Mouse (Mus musculus): Measurements from ENCODE around the gene Hs2st1. TPM values are rescaled to one million over a fixed set of nuclear protein-coding genes. Genes with fewer than 3 reads are reported as not detected.
A peak's percentile ranks its signal among the peaks of the same experiment; 100 is the strongest.

Hs2st1 gene
- total RNA-seq, 1 experiment from 2014 or later: 16.8 TPM

DNA sequence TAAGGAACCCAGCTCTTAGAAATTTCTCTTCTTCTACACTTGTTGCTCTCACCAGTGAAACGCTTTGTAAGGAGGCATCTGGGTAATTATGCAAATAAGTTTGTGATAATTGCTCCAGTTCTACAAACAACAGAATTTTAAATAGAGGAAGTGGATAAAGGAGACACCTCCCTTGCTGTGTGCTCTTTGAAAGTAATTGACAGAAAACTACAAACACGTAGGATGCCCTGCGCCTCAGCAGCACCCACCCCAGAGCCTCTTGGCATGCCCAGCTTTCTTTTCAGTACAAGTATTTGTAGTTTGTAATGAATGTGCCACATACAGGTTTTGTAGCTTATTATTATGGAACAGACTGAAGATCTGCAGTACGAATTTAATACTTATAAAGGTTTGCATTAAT is 27.1 kb upstream of the Hs2st1 start:
- ATAC-seq (replicated peaks in 1 of 2; ENCODE audit: insufficient read depth in 1 of 2, low FRiP score in 2 of 2, low TSS enrichment in 1 of 2, low read depth in 1 of 2, poor library complexity in 2 of 2, severe bottlenecking in 2 of 2): no peak

DNA sequence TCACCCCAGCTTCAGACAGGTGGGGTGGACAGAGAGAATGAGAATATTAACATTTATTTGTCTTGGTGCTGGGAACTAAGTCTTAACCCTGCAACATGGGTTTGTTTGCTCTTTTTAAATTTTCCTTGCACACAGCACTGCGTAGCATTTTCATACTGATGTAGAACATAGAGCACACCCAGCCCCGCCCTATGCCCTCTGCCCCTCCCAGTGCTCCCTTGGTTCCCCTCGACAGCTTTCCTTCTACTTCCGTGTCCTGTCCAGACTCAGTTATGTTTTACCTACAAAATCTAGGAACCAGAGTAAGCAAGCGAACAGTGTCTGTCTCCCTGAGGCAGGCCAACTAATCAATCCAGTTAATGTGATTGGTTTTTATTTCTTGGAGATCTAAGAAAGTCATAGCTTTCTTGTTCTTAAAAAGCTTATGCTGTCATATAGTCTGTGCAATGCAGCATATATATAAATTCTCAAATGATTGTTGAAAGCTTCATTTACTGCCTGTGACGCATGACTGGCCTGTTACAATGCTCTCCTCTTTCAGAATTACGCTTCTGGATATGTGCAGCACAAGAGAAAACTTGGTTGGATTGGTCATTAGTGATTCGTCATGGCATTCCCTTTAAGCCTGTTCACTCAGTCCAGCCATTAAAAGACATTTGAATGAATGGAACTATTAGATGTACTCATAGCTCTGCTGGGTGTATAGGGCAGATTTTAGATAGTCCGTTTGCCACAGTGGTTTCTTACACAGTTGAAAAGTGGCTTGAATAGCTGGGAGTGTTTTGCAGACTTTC is 23.2 kb upstream of the Hs2st1 start:
- ATAC-seq (replicated peaks in 1 of 2; ENCODE audit: insufficient read depth in 1 of 2, low FRiP score in 2 of 2, low TSS enrichment in 1 of 2, low read depth in 1 of 2, poor library complexity in 2 of 2, severe bottlenecking in 2 of 2): no peak

DNA sequence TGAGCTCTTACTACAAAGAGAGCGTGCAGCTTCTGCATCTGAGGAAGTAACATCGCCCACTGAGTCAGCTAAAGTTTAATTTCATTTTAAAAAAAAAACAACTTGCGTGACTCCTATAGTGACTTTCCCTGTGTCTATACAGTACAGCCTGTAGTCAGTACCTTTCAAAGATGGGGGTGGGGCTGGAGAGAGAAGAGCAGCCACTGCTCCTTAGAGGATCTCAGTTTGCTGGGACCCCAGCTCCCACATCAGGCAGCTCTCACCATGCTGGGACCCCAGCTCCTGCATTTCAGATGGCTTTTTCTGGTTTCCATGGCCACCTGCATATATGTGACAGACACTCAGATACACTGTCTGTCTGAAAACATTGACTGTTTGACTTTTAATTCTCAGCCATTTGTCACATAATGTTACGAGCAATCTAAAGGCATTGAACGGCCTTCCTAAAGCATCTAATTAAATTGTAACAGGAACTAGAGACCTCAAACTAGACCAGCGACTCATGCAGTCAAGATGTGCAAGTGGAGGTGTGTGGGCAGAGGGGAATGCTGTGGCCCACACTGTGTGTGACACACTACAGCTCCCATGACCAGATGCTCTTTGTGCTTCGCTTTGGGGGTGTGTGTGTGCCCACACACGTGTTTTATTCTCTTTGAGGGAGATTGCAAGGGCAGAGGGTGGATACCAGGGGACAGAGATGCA is 19.4 kb upstream of the Hs2st1 start:
- no peak for ATAC-seq (replicated peaks in 1 of 2; ENCODE audit: insufficient read depth in 1 of 2, low FRiP score in 2 of 2, low TSS enrichment in 1 of 2, low read depth in 1 of 2, poor library complexity in 2 of 2, severe bottlenecking in 2 of 2)

DNA sequence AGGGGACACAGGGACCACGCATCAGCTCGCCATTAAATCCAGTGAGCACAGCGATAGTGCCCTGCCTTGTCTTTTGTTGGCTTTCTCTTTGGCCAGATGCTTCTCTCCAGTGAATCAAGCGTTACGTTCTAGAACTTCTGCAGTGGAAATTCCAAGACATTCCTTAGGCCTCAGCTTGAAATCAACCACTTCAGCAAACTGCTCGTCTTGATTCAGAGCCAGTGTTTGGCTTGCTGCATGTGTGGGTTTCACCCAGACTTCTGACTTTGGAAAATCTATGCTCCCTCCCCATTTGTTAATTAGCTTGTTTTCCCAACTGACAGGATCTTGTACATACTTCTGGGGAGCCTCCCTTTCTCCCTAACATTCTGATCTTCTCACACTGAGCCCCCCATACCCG is 16.8 kb upstream of the Hs2st1 start:
- no peak for ATAC-seq (replicated peaks in 1 of 2; ENCODE audit: insufficient read depth in 1 of 2, low FRiP score in 2 of 2, low TSS enrichment in 1 of 2, low read depth in 1 of 2, poor library complexity in 2 of 2, severe bottlenecking in 2 of 2)

DNA sequence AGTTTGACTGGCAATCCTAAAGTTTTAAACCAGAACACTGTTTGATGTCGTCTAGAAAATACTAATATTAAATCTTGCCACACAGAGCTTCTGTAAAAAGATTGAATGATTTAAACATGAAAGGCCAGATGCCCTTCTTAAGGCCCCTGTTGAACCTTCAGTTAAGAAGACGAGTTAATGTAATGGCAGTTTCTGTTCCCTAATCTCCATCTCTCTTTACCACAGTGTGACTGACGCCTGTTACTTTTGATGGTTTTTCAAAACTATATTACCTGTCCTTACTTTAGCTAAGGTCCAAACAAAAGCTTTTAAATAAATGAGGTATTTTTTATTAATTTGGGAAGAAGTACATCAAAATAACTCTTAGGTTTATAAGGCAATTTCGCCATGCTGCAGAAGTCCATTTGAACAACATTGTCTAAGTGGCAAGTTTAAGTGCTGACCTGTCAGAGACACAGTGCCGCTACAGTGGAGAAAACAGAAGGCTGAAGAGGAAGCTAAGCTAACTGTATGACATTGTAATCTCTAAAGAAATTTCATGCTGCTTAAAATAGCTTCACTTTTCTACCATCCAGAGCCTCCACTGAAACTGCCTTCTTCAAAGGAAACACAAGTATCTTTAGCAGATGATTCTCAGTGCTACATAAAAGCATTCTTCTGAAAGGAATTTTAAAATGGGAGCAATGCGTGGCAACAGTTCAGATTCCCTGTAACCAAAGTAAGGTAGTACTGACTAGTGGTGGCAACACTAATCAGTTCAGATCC is 15.0 kb upstream of the Hs2st1 start:
- peak; percentile 44 to 53; a peak in 2 of 4 replicates for ATAC-seq (replicated peaks in 1 of 2; ENCODE audit: insufficient read depth in 1 of 2, low FRiP score in 2 of 2, low TSS enrichment in 1 of 2, low read depth in 1 of 2, poor library complexity in 2 of 2, severe bottlenecking in 2 of 2)

DNA sequence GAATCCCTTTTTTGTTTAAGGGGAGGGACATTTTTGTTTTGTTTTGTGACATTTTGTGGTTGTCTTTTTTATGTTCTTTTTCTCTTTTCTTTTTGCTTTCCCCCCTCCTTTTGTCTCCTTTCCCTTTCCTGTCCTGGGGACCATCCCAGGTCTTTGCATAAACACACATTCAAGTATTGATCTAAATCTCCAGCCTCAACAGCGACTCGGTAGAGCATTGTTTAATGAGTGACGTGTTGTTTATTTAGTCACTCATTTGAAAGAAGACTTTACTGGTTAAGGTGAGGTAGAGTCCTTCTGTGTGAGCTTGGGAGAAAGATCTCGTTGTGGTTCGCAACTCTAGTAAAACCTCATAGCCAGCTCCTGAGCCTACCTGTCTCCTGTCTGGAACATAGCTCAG is 13.8 kb upstream of the Hs2st1 start:
- ATAC-seq (replicated peaks in 1 of 2; ENCODE audit: insufficient read depth in 1 of 2, low FRiP score in 2 of 2, low TSS enrichment in 1 of 2, low read depth in 1 of 2, poor library complexity in 2 of 2, severe bottlenecking in 2 of 2): no peak

DNA sequence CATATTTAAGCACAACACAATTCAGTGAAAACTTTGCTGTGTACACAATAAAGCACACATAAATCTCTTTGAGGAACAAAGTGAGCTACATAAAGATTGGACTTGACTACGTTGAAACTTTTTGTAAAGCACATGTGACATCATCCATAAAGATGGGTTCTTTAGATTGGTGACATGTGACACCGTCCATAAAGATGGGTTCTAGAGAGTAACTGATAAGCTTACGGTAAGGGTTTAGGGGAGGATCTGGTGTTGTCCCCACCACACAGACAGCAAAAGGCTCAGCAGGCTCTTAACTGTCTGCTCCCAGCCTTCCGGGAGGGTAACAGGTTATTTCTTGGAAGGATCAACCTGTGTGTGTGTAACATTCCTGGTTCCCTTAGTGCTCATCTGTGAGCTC is 12.3 kb upstream of the Hs2st1 start:
- ATAC-seq (replicated peaks in 1 of 2; ENCODE audit: insufficient read depth in 1 of 2, low FRiP score in 2 of 2, low TSS enrichment in 1 of 2, low read depth in 1 of 2, poor library complexity in 2 of 2, severe bottlenecking in 2 of 2): no peak

DNA sequence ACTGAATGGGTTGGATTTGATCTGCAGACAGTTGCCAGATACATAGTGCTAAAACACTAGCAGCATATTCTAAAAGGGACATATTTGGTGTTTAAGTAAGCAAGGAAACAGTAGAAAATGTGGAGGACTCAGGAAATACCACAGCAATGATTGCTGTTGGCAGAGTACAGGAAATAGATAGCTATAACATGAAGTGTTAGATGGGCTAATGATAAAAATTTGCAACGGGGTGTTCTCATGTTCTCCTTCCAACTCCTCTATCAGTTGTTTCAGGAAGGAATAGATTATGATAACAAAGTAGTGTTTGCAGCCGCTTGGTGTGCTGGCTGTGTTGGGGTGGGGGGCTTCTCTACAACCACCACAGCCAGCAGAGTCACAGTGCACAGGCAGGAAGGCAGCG is 11.9 kb upstream of the Hs2st1 start:
- ATAC-seq (replicated peaks in 1 of 2; ENCODE audit: insufficient read depth in 1 of 2, low FRiP score in 2 of 2, low TSS enrichment in 1 of 2, low read depth in 1 of 2, poor library complexity in 2 of 2, severe bottlenecking in 2 of 2): no peak

DNA sequence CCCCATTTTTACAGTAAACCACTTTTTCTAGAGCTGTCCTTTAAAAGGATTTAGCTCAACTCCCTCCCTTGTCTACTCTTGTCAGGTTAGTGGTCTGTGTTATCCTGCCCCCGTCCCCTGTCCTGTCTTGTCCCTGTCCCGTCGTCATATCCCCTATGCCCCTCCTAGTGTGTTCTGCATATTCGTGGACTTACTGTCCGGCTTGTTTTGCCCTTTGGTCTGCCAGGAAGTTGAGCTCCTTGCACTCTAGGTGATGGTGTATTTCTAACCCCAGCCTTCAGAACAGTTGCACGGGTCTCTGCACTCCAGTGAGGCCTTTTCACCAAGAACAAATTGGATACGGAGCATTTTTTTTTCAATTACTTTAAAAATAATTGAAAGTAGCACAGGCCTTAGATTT is 10.3 kb upstream of the Hs2st1 start:
- ATAC-seq (replicated peaks in 1 of 2; ENCODE audit: insufficient read depth in 1 of 2, low FRiP score in 2 of 2, low TSS enrichment in 1 of 2, low read depth in 1 of 2, poor library complexity in 2 of 2, severe bottlenecking in 2 of 2): no peak

DNA sequence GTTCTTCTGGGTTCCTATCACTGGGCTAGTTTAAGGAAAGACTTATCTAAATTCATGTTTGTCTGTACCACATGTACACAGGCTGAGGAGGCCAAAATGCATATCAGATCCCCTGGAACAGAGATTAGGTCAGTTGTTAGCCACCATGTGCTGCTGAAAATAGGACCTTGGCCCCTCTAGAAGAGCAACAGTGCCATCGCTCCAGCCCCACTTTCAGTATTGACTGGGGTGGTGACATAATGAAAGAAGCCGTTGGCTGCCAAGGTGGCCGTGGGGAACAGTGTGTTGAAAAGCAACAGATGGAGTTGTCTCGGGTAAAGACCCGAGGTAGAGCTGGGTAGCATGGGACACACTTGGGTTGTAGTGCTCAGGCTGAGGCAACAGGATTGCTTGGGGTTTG is 9.8 kb upstream of the Hs2st1 start:
- no peak for ATAC-seq (replicated peaks in 1 of 2; ENCODE audit: insufficient read depth in 1 of 2, low FRiP score in 2 of 2, low TSS enrichment in 1 of 2, low read depth in 1 of 2, poor library complexity in 2 of 2, severe bottlenecking in 2 of 2)

DNA sequence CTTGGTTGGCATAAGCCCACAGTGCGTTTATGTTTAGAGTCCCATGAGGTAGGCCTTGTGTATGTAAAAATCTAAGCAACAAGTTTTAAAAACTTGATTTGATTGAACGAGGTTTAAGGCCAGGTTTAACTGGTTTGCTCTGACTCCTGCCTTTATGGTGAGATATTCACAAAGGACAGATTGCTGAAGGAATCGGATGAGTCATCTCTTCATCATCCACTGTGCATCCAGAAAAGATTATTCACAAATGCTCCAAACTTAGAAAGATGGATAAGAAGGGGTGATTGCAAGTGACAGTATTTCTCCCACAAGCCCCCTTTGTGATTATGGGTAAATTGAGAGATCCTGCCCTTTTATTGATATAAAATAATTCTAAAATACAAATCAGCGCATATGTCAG is 8.9 kb upstream of the Hs2st1 start:
- ATAC-seq (replicated peaks in 1 of 2; ENCODE audit: insufficient read depth in 1 of 2, low FRiP score in 2 of 2, low TSS enrichment in 1 of 2, low read depth in 1 of 2, poor library complexity in 2 of 2, severe bottlenecking in 2 of 2): no peak

DNA sequence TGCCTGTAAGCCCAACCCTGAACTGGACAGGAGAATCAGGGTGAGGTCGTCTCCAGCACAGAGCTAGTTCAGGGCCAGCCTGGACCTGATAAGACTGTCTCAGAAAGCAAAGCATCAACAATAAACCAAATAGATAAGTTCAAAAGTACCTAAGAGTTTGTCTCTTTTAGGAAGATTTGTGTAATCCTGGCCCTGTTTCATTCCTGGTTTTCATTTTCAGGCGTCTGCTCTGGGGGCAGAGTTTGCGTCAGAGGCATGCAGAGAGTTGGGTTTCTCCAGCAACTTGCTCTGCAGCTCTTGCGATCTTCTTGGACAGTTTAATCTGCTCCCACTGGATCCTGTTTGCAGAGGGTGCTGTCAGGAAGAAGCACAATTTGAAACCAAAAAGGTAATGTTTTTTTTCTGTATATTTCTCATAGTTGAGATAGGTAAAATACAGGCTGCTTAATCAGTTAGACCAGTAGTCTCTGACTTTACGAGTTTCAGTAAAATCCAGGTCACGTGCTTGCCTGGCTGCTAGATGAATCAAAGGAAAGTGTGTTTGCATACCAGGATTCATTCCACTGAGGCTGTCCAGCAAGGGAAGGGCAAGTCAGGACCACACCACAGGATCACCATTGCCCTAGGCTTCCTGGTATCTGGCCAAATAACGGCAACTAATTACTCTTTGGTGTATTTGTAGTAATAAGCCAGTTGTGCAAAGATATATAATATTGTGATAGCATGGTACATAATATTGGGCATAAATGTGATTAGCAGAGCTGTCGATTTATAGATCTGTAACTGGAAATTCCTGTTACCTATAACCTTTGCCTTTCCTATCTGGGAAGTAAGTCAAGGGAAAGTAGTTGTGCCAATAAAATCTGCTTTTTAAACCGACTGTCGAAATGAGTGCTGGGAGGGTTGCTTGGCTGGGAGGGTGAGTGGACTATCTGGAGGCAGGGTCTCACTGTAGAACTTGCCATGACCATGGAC is 7.7 kb upstream of the Hs2st1 start:
- ATAC-seq (replicated peaks in 1 of 2; ENCODE audit: insufficient read depth in 1 of 2, low FRiP score in 2 of 2, low TSS enrichment in 1 of 2, low read depth in 1 of 2, poor library complexity in 2 of 2, severe bottlenecking in 2 of 2): no peak

DNA sequence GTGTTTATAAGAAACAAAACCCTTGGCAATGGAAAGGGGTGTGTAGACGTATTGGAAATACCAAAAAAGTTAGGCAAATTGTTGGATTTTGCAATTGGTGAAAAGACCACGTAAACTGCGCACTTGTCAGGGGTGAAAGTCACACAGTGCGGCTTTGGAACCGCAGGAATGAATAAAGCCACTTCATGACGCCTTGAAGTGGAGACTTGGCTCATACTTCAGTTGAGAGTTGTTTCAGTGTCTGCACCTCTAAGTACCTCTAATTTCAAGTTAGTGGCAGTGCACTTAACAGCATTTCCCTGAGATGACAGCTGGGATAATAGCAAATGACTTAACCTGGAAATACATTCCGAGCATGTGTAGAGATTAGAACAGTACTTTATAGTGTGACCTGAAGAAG is 4.3 kb upstream of the Hs2st1 start:
- ATAC-seq (replicated peaks in 1 of 2; ENCODE audit: insufficient read depth in 1 of 2, low FRiP score in 2 of 2, low TSS enrichment in 1 of 2, low read depth in 1 of 2, poor library complexity in 2 of 2, severe bottlenecking in 2 of 2): no peak

DNA sequence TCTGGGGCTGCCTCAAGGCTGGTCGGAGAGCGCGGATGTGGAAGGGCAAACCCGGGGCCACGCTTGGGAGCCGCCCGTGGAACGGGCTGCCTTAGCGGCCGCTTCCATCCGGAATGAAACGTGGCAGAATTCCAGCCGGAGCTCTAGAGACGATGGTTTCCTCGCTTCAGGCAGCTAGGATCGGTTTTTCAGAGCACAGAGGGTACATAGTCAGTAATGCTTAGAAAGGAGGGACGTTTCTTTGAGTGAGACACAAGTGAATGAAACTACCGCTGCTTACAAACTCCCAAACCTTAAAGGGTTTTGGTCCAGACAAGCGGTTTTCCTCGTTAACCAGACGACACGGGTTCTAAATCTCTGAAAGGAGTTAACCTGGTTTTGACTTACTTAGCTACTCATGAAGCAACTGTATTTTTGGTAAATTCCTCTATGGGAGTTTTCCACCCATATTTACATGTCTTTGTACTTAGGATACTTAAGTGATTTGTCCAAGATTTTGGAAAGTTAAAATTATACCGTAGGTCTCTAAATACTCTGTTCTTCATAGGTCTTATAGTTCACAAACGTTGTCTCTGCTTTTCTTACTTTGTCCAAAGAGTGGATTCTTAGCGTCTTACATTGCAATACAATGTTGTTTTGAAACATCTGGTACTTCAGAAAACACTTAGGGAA is 971 bp upstream of the Hs2st1 start:
- no peak for ATAC-seq (replicated peaks in 1 of 2; ENCODE audit: insufficient read depth in 1 of 2, low FRiP score in 2 of 2, low TSS enrichment in 1 of 2, low read depth in 1 of 2, poor library complexity in 2 of 2, severe bottlenecking in 2 of 2)

DNA sequence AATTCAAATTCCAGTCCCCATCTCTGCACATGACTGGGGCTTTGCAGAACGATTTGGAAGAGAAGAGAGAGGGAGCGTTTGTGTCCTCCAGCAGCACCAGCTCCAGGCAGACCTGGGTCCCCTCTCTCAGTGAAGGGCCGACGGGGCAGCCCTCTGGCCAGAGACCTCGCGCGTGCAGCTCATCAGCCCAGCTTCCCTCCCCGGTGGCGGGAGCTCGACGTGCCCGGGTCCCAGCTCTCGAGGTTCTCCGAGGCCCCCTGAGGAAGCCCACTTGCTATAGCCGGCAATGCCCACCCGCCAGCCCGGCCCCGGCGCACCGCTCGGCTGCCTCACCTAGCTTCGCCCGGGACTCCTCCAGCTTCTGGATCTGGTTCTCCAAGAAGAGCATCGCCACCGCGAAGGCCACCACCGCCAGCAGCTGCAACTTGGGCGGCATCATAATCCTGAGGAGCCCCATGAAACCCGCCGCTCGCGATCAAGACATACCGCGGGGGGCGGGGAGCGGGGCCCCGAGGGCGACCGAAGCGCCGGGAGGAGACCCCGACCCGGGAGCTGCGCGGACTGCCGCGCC is 495 bp downstream of the Hs2st1 start:
- ATAC-seq (replicated peaks in 1 of 2; ENCODE audit: insufficient read depth in 1 of 2, low FRiP score in 2 of 2, low TSS enrichment in 1 of 2, low read depth in 1 of 2, poor library complexity in 2 of 2, severe bottlenecking in 2 of 2): no peak

DNA sequence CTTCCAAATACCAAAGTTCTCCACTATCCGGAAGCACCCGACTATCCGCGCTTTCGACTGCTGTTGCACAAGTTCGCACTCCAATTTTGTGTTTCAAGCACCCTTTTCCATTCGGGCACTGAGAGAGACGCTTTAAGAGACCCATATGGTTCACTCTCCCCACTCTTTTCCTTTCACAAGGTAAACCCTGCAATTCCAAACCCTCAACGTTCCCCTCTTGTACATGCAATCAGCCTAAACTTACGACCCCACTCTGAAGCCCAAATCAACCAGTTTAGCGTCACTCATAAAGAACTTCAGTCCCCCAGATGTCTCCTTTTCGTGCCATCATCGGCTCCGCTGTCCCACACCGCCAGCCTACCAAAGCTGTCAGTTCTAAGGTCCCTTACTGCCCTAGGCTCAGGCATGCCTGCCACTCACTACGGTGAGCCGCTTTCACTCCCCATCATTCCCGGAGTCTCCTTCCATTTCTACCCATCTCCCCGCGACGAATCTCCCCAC is 1.1 kb downstream of the Hs2st1 start:
- no peak for ATAC-seq (replicated peaks in 1 of 2; ENCODE audit: insufficient read depth in 1 of 2, low FRiP score in 2 of 2, low TSS enrichment in 1 of 2, low read depth in 1 of 2, poor library complexity in 2 of 2, severe bottlenecking in 2 of 2)

All from hematopoietic stem cell, adult 5-6 weeks (primary cell).